Mouse (Mus musculus): ENCODE results near the gene Hist2h3c1.

GRCm38 (mm10) chr3:96197129-96197749 lies 49.2 kb upstream of the Hist2h3c1 start:
- TF ChIP-seq CHD2 (IDR thresholded peaks at IDR 0.05; ENCODE audit: low read depth, low read length) (peak; percentile 92), ZC3H11A (IDR thresholded peaks at IDR 0.05; ENCODE audit: borderline replicate concordance, low read depth, low read length) (no peak), MAFK (IDR thresholded peaks at IDR 0.05; ENCODE audit: insufficient read depth, low read depth, low read length) (peak; percentile 62; the same call in 1 of the 2 replicates)
